Mouse (Mus musculus) small intestine, adult 2 months (tissue): ENCODE measurements around the gene Sobp. TPM values are rescaled to one million over a fixed set of nuclear protein-coding genes. Genes with fewer than 3 reads are reported as not detected.

Experiments used
- H3K27ac ChIP-seq: fragments of 200-500 bp; 2 replicates; pipeline ENCODE4 v1.5.1; 2012; ENCODE audit warnings: low read depth, low read length, control low read depth, inconsistent platforms; ENCODE audit not compliant: insufficient read depth
- H3K27me3 ChIP-seq: fragments of 200-500 bp; 2 replicates; pipeline ENCODE4 v1.6.1; 2012; ENCODE audit warnings: mild to moderate bottlenecking, moderate library complexity, low read length, inconsistent platforms; ENCODE audit not compliant: control insufficient read depth, insufficient read depth
- H3K36me3 ChIP-seq: fragments of 200-500 bp; 2 replicates; pipeline ENCODE4 v1.6.1; 2012; ENCODE audit warnings: mild to moderate bottlenecking, low read length, control low read depth, inconsistent platforms; ENCODE audit not compliant: control insufficient read depth, insufficient read depth
- H3K4me1 ChIP-seq: fragments of 200-500 bp; 2 replicates; pipeline ENCODE4 v1.6.1; 2012; ENCODE audit warnings: low read length, inconsistent platforms, mixed read lengths; ENCODE audit not compliant: control insufficient read depth, insufficient read depth, insufficient read length
- H3K4me3 ChIP-seq: fragments of 200-500 bp; 2 replicates; pipeline ENCODE4 v1.5.1; 2012; ENCODE audit warnings: low read depth, mild to moderate bottlenecking, control low read depth, inconsistent platforms, low read length, moderate library complexity
- CTCF ChIP-seq: fragments of 200-500 bp; IDR thresholded peaks from 2 replicates; pipeline ENCODE4 v1.5.1; 2012; ENCODE audit warnings: low read depth, mild to moderate bottlenecking, control low read depth, inconsistent platforms, low read length, moderate library complexity, mixed read lengths; ENCODE audit not compliant: insufficient replicate concordance, insufficient read length; ENCODE audit errors: extremely low read depth
- POLR2A ChIP-seq: fragments of 200-500 bp; IDR thresholded peaks from 2 replicates; pipeline ENCODE4 v1.6.1; 2012; ENCODE audit warnings: low read depth, mild to moderate bottlenecking, control low read depth, inconsistent platforms, low read length, moderate library complexity
- WGBS: fragments of 180-500 bp; shearing (Covaris S2); methylation state at CpG from one replicate; pipeline ENCODE4 v1.1.7; 2018; 5-methylcytosine and 5-hydroxymethylcytosine counted together
- polyA plus RNA-seq: library from polyadenylated mRNA; depleted of rRNA; stranded (reverse); fragments of >200 nt; gene quantifications from 2 replicates; pipeline ENCODE4 v1.2.3, GENCODE M21; 2012

The Sobp gene
- polyA plus RNA-seq, 1 experiment = 0.79 TPM

- H3K4me1 ChIP-seq = no peaks in the 10 kb centered on the region
- WGBS = 74% methylated on average over 5 of the region's 5 CpGs
- H3K4me3 ChIP-seq = no peak overlapping the region
- H3K27me3 ChIP-seq = no peaks in the 10 kb centered on the region
- TF ChIP-seq POLR2A (no peak), CTCF (no peak)
- no peak overlapping the region for H3K27ac ChIP-seq
- no peaks in the 10 kb centered on the region for H3K36me3 ChIP-seq
These were observed 73.8 kb downstream of the Sobp start for GRCm38 (mm10) chr10:43100513-43100912.

- 63% methylated on average over 6 of the region's 6 CpGs for WGBS
- Histone ChIP-seq H3K27ac (no peak overlapping the region), H3K4me3 (no peak overlapping the region), H3K36me3 (no peaks in the 10 kb centered on the region), H3K27me3 (no peaks in the 10 kb centered on the region), H3K4me1 (no peaks in the 10 kb centered on the region)
- no peak for TF ChIP-seq CTCF
- TF ChIP-seq POLR2A = no peak
These were observed 75.1 kb downstream of the Sobp start for GRCm38 (mm10) chr10:43099229-43099628.

GRCm38 (mm10) chr10:43097755-43098154, 76.6 kb downstream of the Sobp start:
- WGBS = 60% methylated on average over 8 of the region's 8 CpGs
- no peaks in the 10 kb centered on the region for H3K27me3 ChIP-seq
- H3K36me3 ChIP-seq = no peaks in the 10 kb centered on the region
- no peak overlapping the region for H3K4me3 ChIP-seq
- TF ChIP-seq CTCF (no peak), POLR2A (no peak)
- no peak overlapping the region for H3K27ac ChIP-seq
- no peaks in the 10 kb centered on the region for H3K4me1 ChIP-seq

- Histone ChIP-seq H3K4me1 (no peaks in the 10 kb centered on the region), H3K27ac (no peak overlapping the region)
- WGBS = 53% methylated on average over 4 of the region's 4 CpGs
These were observed 77.7 kb downstream of the Sobp start for GRCm38 (mm10) chr10:43096614-43097013.

GRCm38 (mm10) chr10:43094537-43094936, 79.8 kb downstream of the Sobp start:
- H3K4me1 ChIP-seq = no peaks in the 10 kb centered on the region
- WGBS = 39% methylated on average over 5 of the region's 5 CpGs
- H3K27me3 ChIP-seq = no peaks in the 10 kb centered on the region
- no peaks in the 10 kb centered on the region for H3K36me3 ChIP-seq
- no peak for TF ChIP-seq POLR2A
- no peak for TF ChIP-seq CTCF
- no peak overlapping the region for H3K27ac ChIP-seq
- no peak overlapping the region for H3K4me3 ChIP-seq

More at GRCm38 (mm10) chr10:43096614-43097013, 77.7 kb downstream of the Sobp start:
- TF ChIP-seq CTCF (no peak), POLR2A (no peak)
- H3K36me3 ChIP-seq = no peaks in the 10 kb centered on the region
- no peaks in the 10 kb centered on the region for H3K27me3 ChIP-seq
- no peak overlapping the region for H3K4me3 ChIP-seq

GRCm38 (mm10) chr10:43093440-43093839, 80.9 kb downstream of the Sobp start:
- H3K4me3 ChIP-seq = no peak overlapping the region
- H3K4me1 ChIP-seq = no peaks in the 10 kb centered on the region
- no peaks in the 10 kb centered on the region for H3K36me3 ChIP-seq
- no peaks in the 10 kb centered on the region for H3K27me3 ChIP-seq
- 79% methylated on average over 10 of the region's 10 CpGs for WGBS
- TF ChIP-seq CTCF (no peak), POLR2A (no peak)
- no peak overlapping the region for H3K27ac ChIP-seq

GRCm38 (mm10) chr10:43090040-43090439, 84.3 kb downstream of the Sobp start:
- Histone ChIP-seq H3K27ac (no peak overlapping the region), H3K4me3 (no peak overlapping the region), H3K36me3 (no peaks in the 10 kb centered on the region), H3K27me3 (no peaks in the 10 kb centered on the region), H3K4me1 (no peaks in the 10 kb centered on the region)
- 31% methylated on average over 3 of the region's 3 CpGs for WGBS
- TF ChIP-seq CTCF (no peak), POLR2A (no peak)

GRCm38 (mm10) chr10:43087421-43087820, 86.9 kb downstream of the Sobp start:
- Histone ChIP-seq H3K4me3 (no peak overlapping the region), H3K36me3 (no peaks in the 10 kb centered on the region), H3K27ac (no peak overlapping the region), H3K27me3 (no peaks in the 10 kb centered on the region; the same call in 1 of the 2 replicates), H3K4me1 (no peaks in the 10 kb centered on the region)
- 51% methylated on average over 2 of the region's 2 CpGs for WGBS
- no peak for TF ChIP-seq POLR2A
- TF ChIP-seq CTCF = no peak
